Mouse (Mus musculus) thymus, adult 2 months (tissue): ENCODE measurements at regions not wholly inside any gene's neighbourhood (a gene's known extent, or its start where the extent isn't known, plus 50 kb on each side); places are given as distances from the start of the nearest gene placed in this dataset.

Experiments used
- CTCF ChIP-seq: fragments of 200-500 bp; IDR thresholded peaks from 2 replicates; pipeline ENCODE4 v1.5.1; 2012; ENCODE audit warnings: mild to moderate bottlenecking, control low read depth, low read length, moderate library complexity, borderline replicate concordance; ENCODE audit not compliant: control insufficient read depth, poor library complexity, insufficient read depth; ENCODE audit errors: extremely low read depth
- POLR2A ChIP-seq: fragments of 200-500 bp; IDR thresholded peaks from 2 replicates; pipeline ENCODE4 v1.6.1; 2012; ENCODE audit warnings: mild to moderate bottlenecking, low read length, control low read depth, moderate library complexity; ENCODE audit not compliant: control insufficient read depth, poor library complexity, insufficient read depth; ENCODE audit errors: extremely low read depth

DNA sequence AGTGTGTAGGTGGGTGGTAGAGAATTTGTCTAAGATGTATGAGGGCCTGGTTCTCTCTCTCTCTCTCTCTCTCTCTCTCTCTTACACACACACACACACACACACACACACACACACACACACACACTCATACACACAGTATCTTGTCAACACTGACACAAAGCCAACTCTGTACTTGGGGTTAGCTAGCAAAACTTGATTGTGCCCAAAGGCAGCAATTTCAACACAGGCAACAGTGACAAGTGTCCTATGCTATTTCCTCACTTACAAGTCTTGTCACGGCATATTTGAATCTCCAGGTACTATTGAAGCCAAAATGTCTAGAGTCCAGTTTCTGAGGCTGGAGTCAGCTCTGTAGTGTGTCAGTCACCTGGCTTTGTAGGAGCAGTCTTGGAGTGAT is 150.1 kb upstream of the Gm5148 start:
- TF ChIP-seq CTCF: no peak
- TF ChIP-seq POLR2A: no peak
